Mouse (Mus musculus): ENCODE data around the gene Arl2bp. TPM values are rescaled to one million over a fixed set of nuclear protein-coding genes. Genes with fewer than 3 reads are reported as not detected.

The Arl2bp gene
- polyA plus RNA-seq, 1 experiment from 2014 or later: 59.7 TPM

DNA sequence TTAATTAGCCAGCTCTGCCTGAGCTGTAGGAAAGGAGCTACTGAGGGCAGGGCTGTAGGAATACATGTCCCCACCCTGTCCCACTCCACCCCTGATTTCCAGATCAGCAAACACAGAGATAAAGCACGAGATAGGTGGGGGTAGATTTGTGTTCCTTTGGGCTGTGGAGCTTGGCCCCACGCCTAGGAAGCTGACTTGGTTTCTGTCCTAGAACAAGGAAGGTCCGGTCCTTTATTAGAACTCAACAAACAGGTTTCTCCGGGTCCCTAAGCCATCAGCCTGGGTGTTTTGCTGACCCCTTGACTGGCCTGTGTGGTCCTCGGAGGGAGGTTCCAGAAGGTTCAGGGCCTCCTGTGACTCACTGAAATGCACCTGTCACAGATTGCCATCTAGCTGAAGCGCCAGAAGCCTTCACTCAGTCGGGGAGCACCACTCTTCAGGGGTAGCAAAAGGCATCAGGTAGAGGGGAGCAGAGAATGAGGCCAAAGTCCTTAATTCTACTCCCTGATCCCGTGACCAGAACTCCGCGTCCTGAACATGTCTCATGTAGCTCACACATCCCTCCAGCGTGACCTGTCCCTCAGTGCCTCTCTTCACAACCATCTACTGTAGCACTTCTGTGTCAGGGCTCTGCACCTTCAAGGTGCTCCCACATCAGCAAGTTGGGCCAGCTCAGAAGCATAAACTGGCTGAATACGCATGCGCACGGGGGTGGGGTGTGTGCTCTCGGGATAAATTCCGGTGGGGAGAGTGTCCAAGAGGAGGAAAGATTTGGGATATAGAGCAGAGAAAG lies 16.5 kb downstream of the Arl2bp start:
- H3K4me2 ChIP-seq (replicated peaks; ENCODE audit: low read depth, low read length): no peak overlapping the region
- no peaks in the 10 kb centered on the region for H3K36me3 ChIP-seq (ENCODE audit: control insufficient read depth, insufficient read depth, low read length)
- 0 out of 2 replicates have a peak, but pooled peaks have one; percentile 26 for ATAC-seq (ENCODE audit: low FRiP score, low TSS enrichment)
- H3K4me3 ChIP-seq (ENCODE audit: low read length): no peak overlapping the region
- no peaks in the 10 kb centered on the region for H3K27me3 ChIP-seq (ENCODE audit: control insufficient read depth, insufficient read depth, low read length)
- WGBS: 80% methylated on average over 16 of the region's 16 CpGs
- peak overlapping the region; percentile 47; the same call in 1 of the 2 replicates for H3K27ac ChIP-seq (ENCODE audit: low read depth, low read length)
- H3K9me3 ChIP-seq (ENCODE audit: control insufficient read depth, low read length): no peaks in the 10 kb centered on the region
- H3K9ac ChIP-seq (ENCODE audit: low read depth, low read length): no peak overlapping the region
- H3K4me1 ChIP-seq (ENCODE audit: control insufficient read depth, insufficient read depth, low read length): 0 out of 2 replicates have a peak, but pooled peaks cover 9% of the 10 kb centered on the region

DNA sequence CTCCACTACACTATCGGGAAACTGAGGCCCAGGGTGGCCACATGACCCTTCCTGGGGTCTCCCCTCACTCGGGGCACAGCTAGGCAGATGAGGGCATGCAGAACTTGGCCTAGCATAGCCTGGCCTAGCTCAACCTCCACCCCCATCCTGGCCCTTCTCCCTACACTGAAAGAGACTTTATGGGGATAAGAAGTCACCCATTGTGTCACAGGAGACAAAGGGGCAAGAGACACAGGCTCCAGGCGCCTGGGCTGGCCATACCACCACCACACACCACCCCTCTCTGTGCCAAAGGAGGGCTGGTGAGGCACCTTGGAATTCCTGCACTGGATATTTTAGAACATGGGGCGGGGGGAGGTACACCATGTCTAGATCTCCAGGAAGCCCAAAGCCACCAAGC lies 17.9 kb downstream of the Arl2bp start:
- Histone ChIP-seq H3K4me2 (replicated peaks; ENCODE audit: low read depth, low read length) (no peak overlapping the region), H3K9me3 (ENCODE audit: control insufficient read depth, low read length) (no peaks in the 10 kb centered on the region), H3K4me1 (ENCODE audit: control insufficient read depth, insufficient read depth, low read length) (0 out of 2 replicates have a peak, but pooled peaks cover 9% of the 10 kb centered on the region), H3K27ac (ENCODE audit: low read depth, low read length) (no peak overlapping the region), H3K4me3 (ENCODE audit: low read length) (no peak overlapping the region), H3K27me3 (ENCODE audit: control insufficient read depth, insufficient read depth, low read length) (no peaks in the 10 kb centered on the region), H3K36me3 (ENCODE audit: control insufficient read depth, insufficient read depth, low read length) (no peaks in the 10 kb centered on the region), H3K9ac (ENCODE audit: low read depth, low read length) (no peak overlapping the region)
- WGBS: 72% methylated on average over 4 of the region's 4 CpGs
- no peak for ATAC-seq (ENCODE audit: low FRiP score, low TSS enrichment)

DNA sequence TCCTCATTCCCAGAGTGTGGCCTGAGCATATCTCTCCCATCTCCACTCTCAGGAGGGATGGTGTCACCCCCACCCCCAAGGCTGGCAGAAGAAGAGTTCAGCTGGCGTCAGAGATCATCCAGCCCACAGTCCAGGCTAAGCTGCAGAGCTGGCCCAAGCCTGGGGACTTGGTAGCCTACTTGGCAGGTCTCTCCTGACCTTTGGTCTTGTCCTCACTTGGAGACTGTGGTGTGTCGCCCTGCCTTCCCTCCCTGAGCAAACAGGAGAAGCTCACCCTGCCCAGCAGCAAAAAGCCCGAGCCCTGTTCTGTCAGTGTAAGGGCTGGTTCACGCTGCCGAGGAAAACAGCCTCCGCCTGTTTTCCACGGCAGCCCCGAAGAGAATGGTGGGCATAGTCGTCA lies 19.6 kb downstream of the Arl2bp start:
- 0 out of 2 replicates have a peak, but pooled peaks cover 9% of the 10 kb centered on the region for H3K4me1 ChIP-seq (ENCODE audit: control insufficient read depth, insufficient read depth, low read length)
- no peaks in the 10 kb centered on the region for H3K9me3 ChIP-seq (ENCODE audit: control insufficient read depth, low read length)
- no peaks in the 10 kb centered on the region for H3K36me3 ChIP-seq (ENCODE audit: control insufficient read depth, insufficient read depth, low read length)
- H3K27ac ChIP-seq (ENCODE audit: low read depth, low read length): no peak overlapping the region
- H3K27me3 ChIP-seq (ENCODE audit: control insufficient read depth, insufficient read depth, low read length): no peaks in the 10 kb centered on the region
- no peak for ATAC-seq (ENCODE audit: low FRiP score, low TSS enrichment)
- no peak overlapping the region for H3K4me2 ChIP-seq (replicated peaks; ENCODE audit: low read depth, low read length)
- no peak overlapping the region for H3K4me3 ChIP-seq (ENCODE audit: low read length)
- 78% methylated on average over 9 of the region's 9 CpGs for WGBS
- H3K9ac ChIP-seq (ENCODE audit: low read depth, low read length): no peak overlapping the region

DNA sequence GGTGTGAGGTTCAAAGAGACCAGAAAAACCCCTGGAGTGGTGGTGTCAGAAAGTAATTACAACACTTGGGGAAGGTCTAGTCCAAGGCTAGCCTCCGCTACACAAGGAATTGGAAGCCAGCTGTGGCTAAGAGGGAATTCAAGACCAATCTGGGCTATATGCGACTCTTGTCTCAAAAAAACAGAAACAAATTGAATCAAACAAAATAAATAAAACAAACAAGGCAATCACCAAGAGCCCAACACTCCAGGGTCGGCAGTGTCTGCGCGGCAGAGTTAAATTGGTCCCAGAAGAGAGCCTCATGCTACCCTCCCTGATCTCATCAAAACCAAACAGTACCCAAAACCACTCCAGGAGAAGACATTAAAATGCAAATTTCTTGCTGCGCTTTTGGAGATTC lies 28.3 kb downstream of the Arl2bp start:
- H3K27ac ChIP-seq (ENCODE audit: low read depth, low read length): no peak overlapping the region
- H3K4me2 ChIP-seq (replicated peaks; ENCODE audit: low read depth, low read length): peak overlapping the region; percentile 80; the same call in 1 of the 2 replicates
- H3K4me3 ChIP-seq (ENCODE audit: low read length): peak overlapping the region; percentile 48
- peaks cover 5% of the 10 kb centered on the region; the same call in 1 of the 2 replicates for H3K4me1 ChIP-seq (ENCODE audit: control insufficient read depth, insufficient read depth, low read length)
- 2% methylated on average over 6 of the region's 6 CpGs for WGBS
- H3K36me3 ChIP-seq (ENCODE audit: control insufficient read depth, insufficient read depth, low read length): no peaks in the 10 kb centered on the region
- H3K27me3 ChIP-seq (ENCODE audit: control insufficient read depth, insufficient read depth, low read length): peaks cover 49% of the 10 kb centered on the region
- ATAC-seq (ENCODE audit: low FRiP score, low TSS enrichment): no peak
- no peak overlapping the region for H3K9ac ChIP-seq (ENCODE audit: low read depth, low read length)
- H3K9me3 ChIP-seq (ENCODE audit: control insufficient read depth, low read length): no peaks in the 10 kb centered on the region

DNA sequence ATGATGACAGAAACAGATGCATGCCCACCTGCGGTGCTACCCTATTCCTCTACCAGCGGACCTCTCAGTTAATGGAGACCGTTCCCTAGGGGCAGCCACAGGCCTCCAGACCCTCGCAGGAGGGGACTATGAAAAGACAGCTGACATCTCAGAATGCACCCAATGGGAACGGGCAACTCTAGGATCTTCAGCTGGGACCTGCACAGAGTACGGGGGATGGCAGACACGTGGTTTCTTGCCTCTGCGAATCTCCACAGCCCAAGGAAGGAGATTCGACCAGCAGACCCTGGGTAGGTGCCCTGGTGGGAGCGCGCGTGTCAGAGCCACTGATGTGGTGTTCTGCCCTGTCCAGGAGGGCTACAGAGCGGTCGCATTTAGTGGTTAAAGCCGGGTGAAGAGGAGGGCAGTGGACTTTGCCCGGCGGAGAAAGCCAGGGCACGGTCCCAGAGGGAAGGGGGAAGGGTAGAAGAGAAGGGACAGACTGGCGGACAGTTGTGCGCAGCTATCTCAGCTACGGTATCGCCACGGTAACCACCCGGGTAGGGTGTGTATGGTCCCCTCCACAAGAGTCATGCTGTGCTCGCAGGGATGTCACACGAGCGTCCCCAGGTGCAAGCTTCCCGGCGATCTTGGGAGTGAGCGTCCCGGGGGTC lies 29.1 kb downstream of the Arl2bp start:
- WGBS: under 1% methylated on average over 31 of the region's 31 CpGs
- Histone ChIP-seq H3K4me3 (ENCODE audit: low read length) (peak overlapping the region; percentile 48), H3K9ac (ENCODE audit: low read depth, low read length) (peak overlapping the region; percentile 42; the same call in 1 of the 2 replicates), H3K9me3 (ENCODE audit: control insufficient read depth, low read length) (no peaks in the 10 kb centered on the region), H3K27me3 (ENCODE audit: control insufficient read depth, insufficient read depth, low read length) (peaks cover 49% of the 10 kb centered on the region), H3K27ac (ENCODE audit: low read depth, low read length) (no peak overlapping the region), H3K4me1 (ENCODE audit: control insufficient read depth, insufficient read depth, low read length) (peaks cover 5% of the 10 kb centered on the region; the same call in 1 of the 2 replicates), H3K36me3 (ENCODE audit: control insufficient read depth, insufficient read depth, low read length) (no peaks in the 10 kb centered on the region), H3K4me2 (replicated peaks; ENCODE audit: low read depth, low read length) (peak overlapping the region; percentile 80)
- ATAC-seq (ENCODE audit: low FRiP score, low TSS enrichment): peak; percentile 63

DNA sequence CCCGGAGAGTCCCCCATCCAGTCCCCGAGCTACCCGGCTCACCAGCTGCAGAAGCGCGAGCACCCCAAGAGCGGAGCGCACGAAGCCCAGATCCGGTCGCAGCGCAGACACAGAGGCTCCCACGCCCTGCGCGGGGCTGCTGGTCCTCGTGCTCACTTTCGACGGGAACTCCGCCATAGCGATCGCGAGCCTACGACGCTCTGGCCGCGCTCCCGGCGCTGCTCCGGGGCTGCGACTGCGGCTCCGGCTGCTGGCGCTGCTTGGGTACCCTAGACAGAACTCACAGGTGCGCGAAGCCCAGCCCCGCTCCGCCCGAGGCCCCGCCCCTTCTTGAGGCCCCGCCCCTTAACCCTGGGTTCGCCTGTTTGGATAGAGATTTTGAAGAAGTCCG lies 29.6 kb downstream of the Arl2bp start, which contains the start of gene Pllp:
Pllp (minus strand) TSS at position 285 of the 391 bp plus-strand sequence.
- Histone ChIP-seq H3K4me1 (ENCODE audit: control insufficient read depth, insufficient read depth, low read length) (peaks cover 5% of the 10 kb centered on the region; the same call in 1 of the 2 replicates), H3K27ac (ENCODE audit: low read depth, low read length) (no peak within 1 kb of the TSS), H3K27me3 (ENCODE audit: control insufficient read depth, insufficient read depth, low read length) (peaks cover 49% of the 10 kb centered on the region), H3K36me3 (ENCODE audit: control insufficient read depth, insufficient read depth, low read length) (no peaks in the 10 kb centered on the region), H3K4me2 (replicated peaks; ENCODE audit: low read depth, low read length) (peak within 1 kb of the TSS; percentile 80), H3K9me3 (ENCODE audit: control insufficient read depth, low read length) (no peaks in the 10 kb centered on the region), H3K4me3 (ENCODE audit: low read length) (peak within 1 kb of the TSS; percentile 48), H3K9ac (ENCODE audit: low read depth, low read length) (peak within 1 kb of the TSS; percentile 42; the same call in 1 of the 2 replicates)
- ATAC-seq (ENCODE audit: low FRiP score, low TSS enrichment): peak; percentile 81
- WGBS: under 1% methylated on average over 41 of the region's 41 CpGs

DNA sequence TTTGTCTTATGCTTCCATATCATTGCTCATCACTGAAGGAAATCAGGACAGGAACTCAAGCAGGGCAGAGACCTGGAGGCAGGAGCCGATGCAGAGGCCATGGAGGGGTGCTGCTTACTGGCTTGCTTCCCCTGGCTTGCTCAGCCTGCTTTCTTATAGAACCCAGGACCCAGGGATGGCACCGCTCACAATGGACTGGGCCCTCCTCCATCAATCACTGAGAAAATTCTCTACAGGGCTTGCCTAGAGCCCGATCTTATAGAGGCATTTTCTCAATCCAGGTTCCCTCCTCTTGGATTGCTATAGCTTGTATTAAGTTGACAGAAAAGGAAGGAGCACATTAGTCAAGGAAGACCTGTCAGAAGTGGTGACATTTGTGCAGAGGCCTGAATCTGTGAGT lies 30.2 kb downstream of the Arl2bp start:
- ATAC-seq (ENCODE audit: low FRiP score, low TSS enrichment): no peak
- 53% methylated on average over 3 of the region's 3 CpGs for WGBS
- peaks cover 5% of the 10 kb centered on the region; the same call in 1 of the 2 replicates for H3K4me1 ChIP-seq (ENCODE audit: control insufficient read depth, insufficient read depth, low read length)

DNA sequence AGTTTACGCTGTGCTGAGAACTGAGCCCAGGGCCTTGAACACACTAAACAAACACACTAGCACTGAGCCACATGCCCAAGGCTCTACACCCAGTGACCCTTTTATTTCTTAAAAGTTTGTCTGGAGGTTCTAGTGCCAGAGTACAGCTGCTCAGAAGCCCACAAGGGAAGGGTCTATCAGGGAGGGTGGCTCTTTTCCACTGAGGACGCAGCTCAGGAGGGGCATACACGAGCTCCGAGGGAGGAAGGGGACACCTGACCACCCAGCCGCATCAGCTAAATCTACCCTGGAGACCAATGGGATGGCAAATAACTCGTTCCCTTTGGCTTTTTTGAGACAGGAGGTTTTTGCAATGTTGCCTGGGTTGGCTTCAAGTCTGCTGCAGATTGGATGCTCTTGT lies 31.6 kb downstream of the Arl2bp start:
- no peak overlapping the region for H3K4me3 ChIP-seq (ENCODE audit: low read length)
- H3K36me3 ChIP-seq (ENCODE audit: control insufficient read depth, insufficient read depth, low read length): no peaks in the 10 kb centered on the region
- 78% methylated on average over 6 of the region's 6 CpGs for WGBS
- H3K4me2 ChIP-seq (replicated peaks; ENCODE audit: low read depth, low read length): no peak overlapping the region
- H3K9ac ChIP-seq (ENCODE audit: low read depth, low read length): no peak overlapping the region
- no peak overlapping the region for H3K27ac ChIP-seq (ENCODE audit: low read depth, low read length)
- peaks cover 5% of the 10 kb centered on the region; the same call in 1 of the 2 replicates for H3K4me1 ChIP-seq (ENCODE audit: control insufficient read depth, insufficient read depth, low read length)
- H3K27me3 ChIP-seq (ENCODE audit: control insufficient read depth, insufficient read depth, low read length): peaks cover 43% of the 10 kb centered on the region
- ATAC-seq (ENCODE audit: low FRiP score, low TSS enrichment): no peak
- no peaks in the 10 kb centered on the region for H3K9me3 ChIP-seq (ENCODE audit: control insufficient read depth, low read length)

More for the DNA sequence above, 30.2 kb downstream of the Arl2bp start:
- H3K36me3 ChIP-seq (ENCODE audit: control insufficient read depth, insufficient read depth, low read length): no peaks in the 10 kb centered on the region
- H3K9me3 ChIP-seq (ENCODE audit: control insufficient read depth, low read length): no peaks in the 10 kb centered on the region
- no peak overlapping the region for H3K27ac ChIP-seq (ENCODE audit: low read depth, low read length)
- H3K4me3 ChIP-seq (ENCODE audit: low read length): peak overlapping the region; percentile 48; the same call in 1 of the 2 replicates
- peak overlapping the region; percentile 80 for H3K4me2 ChIP-seq (replicated peaks; ENCODE audit: low read depth, low read length)
- peaks cover 49% of the 10 kb centered on the region for H3K27me3 ChIP-seq (ENCODE audit: control insufficient read depth, insufficient read depth, low read length)
- no peak overlapping the region for H3K9ac ChIP-seq (ENCODE audit: low read depth, low read length)

All from kidney, embryonic 14.5 days (tissue).